Mouse (Mus musculus): ENCODE data around the gene Ccn6. TPM values are rescaled to one million over a fixed set of nuclear protein-coding genes. Genes with fewer than 3 reads are reported as not detected.
A peak's percentile ranks its signal among the peaks of the same experiment; 100 is the strongest.

Ccn6 gene
- total RNA-seq, 2 experiments from 2014 or later, result not detected

DNA sequence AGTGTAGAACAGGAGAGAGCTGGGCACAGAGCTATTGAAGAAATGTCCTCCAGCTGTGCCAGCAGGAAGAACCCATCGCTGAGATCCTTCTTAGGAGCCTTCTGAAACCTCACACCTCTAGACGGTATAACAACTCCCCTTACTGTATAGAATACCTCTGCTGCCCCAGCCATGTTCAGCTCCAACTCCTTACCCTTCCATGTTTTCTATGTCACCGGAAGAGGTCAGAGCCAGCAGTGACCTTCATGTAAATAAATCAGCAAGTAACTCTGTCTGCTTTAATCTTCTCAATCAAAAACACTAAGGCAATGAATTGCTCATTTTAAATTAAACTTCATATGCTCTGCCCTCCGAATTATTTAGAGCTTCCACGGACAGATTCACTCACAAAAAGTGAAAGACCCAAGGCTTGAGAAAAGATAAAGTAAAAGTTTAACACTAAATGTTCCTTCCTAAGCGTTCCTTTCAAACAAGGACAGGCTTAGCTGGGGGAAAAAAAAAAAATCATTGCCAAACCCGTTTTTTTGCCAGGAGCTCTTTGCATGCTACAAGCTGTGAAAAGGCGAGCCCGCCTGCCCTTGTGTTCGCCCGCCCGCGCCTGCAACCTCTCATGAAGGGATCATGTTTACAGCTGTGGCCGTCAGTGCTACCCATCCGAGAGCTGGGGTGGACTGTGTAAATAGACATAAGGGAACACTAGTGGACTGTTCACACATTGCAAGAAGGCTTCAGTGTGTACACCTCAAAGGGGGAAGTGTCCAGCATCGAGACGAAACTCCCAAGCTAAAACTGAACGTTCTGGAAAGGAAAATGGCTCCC is 719 bp downstream of the Ccn6 start:
- no peak for ATAC-seq (replicated peaks; ENCODE audit: poor library complexity)

GRCm38 (mm10) chr10:39161406-39161805 is 2.2 kb downstream of the Ccn6 start:
- ATAC-seq (replicated peaks; ENCODE audit: poor library complexity), result no peak; the same call in 1 of the 2 replicates

DNA sequence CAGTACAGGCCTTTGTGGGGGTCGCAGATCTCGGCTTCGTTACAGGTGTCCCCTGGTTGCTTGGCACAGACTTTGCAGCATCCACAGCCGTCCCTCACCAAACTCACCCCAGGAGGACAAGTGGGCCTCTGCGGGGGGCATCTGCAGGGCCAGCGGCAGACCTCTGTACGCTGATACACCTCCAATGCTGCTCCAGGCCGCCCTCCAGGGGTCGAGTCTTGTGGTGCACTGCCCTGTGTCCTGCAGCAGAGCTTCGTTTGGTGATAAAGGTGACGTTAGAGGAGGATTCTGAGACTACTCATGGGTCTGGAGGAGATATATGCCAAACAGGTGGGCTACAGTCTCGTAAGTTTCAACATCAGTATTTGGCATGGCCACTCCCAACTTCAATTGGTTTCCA is 5.3 kb downstream of the Ccn6 start:
- peak; percentile 32; the same call in 1 of the 2 replicates for ATAC-seq (replicated peaks; ENCODE audit: poor library complexity)

- no peak for ATAC-seq (replicated peaks; ENCODE audit: poor library complexity)
Measured at GRCm38 (mm10) chr10:39157321-39157720, 6.3 kb downstream of the Ccn6 start.

DNA sequence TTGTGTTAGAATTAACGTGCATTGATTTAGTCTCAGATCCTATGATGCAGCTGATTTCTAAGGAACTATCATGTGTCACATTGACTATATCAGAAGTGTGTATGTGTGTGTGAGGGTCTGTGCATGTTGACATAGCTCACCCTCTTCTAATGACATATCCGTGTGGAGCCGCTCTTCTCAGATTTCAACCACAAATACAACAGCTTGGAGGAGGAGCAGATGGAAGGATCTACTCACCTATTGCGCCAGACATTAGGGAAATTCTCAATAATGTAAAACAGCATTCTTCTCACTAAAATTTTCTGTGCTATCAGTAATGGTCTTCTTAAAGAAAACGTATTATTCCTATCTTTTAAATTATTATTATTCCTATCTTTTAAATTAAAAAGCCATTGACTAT is 6.9 kb downstream of the Ccn6 start:
- no peak for ATAC-seq (replicated peaks; ENCODE audit: poor library complexity)

DNA sequence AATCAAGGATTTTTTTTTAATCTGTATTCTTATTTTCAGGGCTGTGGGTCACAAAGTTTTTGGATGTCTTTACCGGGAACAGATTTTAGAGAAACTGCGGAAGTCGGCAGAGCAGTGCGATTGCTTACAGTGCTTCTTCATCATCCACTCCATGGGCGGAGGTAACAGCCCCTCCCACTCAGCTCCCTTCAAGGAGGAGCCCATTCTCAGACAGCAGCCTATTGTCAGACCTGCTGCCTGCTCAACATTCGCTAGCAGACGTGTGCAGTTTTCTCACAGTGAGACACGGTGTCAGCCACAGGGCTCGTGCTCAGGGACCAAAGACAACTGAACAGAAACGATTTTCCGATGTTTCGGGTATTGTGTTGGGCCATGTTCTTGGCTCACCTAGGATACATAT is 21.4 kb downstream of the Ccn6 start:
- ATAC-seq (replicated peaks; ENCODE audit: poor library complexity), result no peak

- ATAC-seq (replicated peaks; ENCODE audit: poor library complexity), result no peak
Measured at GRCm38 (mm10) chr10:39141401-39141800, 22.2 kb downstream of the Ccn6 start.

DNA sequence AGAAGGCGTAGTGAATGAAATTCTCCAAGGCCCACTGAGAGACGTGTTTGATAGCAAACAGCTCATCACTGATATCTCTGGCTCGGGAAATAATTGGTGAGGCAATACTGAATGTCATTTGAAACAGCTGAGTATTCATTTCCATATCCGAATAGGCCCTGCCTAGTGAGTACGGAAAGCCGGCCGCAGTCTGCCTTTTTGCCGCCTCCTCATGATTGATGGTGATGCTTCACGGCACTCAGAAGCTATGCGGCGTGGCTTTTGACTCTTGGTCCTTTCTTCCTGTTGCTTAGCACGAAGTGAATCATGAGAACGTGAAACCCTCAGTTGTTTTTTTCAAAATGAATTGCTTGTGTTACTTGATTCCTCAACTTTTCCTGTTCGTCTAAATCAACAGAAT is 22.8 kb downstream of the Ccn6 start:
- ATAC-seq (replicated peaks; ENCODE audit: poor library complexity), result no peak

DNA sequence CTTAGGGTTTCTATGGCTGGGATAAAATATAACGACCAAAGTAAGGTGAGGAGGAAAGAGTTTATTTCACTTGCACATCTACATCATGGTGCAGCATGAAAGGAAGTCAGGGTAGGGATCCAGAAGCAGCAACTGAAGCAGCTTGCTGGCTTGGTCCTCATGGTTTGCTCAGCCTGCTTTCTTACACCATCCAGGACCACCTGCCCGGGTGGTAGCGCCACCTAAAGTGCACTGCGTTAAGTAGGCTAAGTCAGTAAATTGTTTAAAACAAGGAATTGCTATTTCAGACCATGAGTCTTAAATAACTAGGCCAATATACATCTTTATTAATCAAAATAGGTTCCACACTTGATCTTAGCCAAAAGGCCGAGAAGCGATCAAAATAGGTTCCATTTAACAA is 24.8 kb downstream of the Ccn6 start:
- no peak for ATAC-seq (replicated peaks; ENCODE audit: poor library complexity)

GRCm38 (mm10) chr10:39137766-39138165 is 25.8 kb downstream of the Ccn6 start:
- no peak for ATAC-seq (replicated peaks; ENCODE audit: poor library complexity)

GRCm38 (mm10) chr10:39133462-39134310 is 29.9 kb downstream of the Ccn6 start, which contains the start of the genes Fam229b and Tube1:
Fam229b (minus strand) TSS chr10:39133914.
Tube1 (plus strand) TSS chr10:39133976.
- peak; percentile 99 for ATAC-seq (replicated peaks; ENCODE audit: poor library complexity)

DNA sequence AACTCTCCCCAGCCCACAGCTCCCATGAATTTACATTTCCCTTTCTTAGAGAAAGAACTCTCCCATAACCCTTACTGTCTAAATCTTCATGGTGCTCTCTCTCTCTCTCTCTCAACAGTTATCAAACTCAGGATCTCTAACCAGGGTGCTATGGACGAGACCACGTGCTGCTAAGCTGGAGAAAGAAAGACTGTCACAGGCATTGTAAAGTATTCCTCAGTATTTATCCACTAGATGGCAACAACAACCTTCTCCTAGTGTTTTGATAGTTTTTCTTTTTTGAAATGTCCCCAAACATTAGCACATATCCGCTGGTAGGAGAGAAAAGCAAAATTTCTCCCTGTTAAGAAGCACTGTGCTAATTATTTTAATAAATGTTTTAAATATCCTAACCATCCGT is 42.2 kb downstream of the Ccn6 start:
- ATAC-seq (replicated peaks; ENCODE audit: poor library complexity), result peak; percentile 87

DNA sequence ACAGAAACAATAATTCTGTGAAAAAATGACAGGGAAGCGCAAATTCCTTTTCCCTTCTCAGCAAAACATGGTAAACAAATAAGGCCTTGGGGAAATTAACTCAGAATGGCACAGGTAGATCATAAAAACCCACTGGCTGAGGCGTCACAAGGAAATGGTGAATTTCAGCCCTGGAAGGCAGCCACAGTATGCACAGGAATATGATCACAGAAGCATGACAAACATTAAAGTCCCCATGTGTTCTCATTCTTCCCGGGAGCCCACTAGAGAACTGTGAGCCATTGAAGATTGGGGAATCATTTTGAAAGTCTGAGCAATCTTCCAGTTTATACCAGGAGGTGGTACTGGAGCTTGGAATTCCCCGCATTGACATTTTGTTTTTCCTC is 54.1 kb downstream of the Ccn6 start:
- no peak for ATAC-seq (replicated peaks; ENCODE audit: poor library complexity)

GRCm38 (mm10) chr10:39108837-39109488 is 54.6 kb downstream of the Ccn6 start:
- ATAC-seq (replicated peaks; ENCODE audit: poor library complexity), result peak; percentile 81

DNA sequence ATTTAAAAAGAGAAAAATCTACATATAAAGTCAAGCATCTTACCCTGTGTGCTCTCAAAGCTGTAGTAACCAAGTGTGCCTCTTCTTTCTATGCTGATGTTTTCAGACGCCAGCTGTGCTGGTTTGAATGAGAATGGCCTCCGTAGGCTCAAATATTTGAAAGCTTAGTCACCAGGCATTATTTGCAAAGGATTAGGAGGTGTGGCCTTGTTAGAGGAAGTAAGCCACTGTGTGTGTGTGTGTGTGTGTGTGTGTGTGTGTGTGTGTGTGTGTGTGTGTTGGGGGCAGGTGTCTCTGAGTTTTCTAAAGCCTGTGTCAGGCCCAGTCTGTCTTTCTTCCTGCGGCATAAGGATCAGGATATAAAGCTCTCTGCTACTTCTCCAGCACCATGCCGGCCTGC is 56.7 kb downstream of the Ccn6 start:
- ATAC-seq (replicated peaks; ENCODE audit: poor library complexity), result no peak

DNA sequence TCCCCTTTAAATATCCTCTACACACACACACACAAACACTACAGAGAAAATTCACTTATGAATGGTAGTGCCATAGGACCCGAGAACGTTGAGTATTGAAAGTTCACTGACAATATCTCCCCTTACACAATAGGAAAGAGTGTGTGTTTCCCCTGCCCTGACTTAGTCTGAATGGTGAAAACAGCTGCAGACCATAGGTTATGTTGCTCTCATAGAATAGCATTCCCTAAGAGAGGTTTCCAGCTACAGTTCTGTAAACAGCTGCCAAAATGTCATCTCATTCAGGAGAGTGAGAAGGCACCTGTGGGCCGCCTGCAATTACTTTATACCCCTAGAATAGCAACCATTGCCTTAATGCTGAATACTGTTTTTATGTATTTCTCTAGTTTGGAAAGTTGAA is 57.2 kb downstream of the Ccn6 start:
- no peak for ATAC-seq (replicated peaks; ENCODE audit: poor library complexity)

DNA sequence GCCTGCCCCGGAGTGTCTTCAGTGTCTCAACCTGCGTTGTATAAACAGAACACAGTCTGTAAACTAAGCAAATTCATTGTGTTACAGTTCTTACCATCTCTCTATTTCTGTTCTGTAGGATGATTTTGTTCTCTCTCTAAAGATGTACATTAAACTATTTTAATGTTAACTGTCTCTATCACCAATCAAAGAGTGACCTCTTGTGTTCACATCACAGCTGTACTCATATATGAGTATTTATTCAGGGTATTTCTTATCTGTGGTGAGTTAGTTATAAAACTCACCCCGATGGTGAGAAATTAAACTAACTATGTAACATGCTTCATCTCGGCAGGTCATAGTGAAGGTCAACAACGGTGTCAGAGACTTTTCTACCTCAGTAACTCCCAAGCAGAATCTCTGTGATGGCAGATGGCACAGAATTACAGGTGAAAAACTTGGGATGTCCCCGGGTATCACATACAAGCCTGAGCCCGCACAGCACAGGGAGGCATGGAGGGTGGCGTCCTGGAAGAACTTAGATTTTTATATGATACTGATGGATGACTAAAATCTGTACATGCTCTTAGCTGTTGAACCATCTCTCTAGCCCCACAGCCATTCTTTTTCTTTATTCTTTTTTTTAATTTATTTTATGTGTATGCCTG is 58.7 kb downstream of the Ccn6 start:
- no peak for ATAC-seq (replicated peaks; ENCODE audit: poor library complexity)
